Mouse (Mus musculus): ENCODE data around the gene Daglb. TPM values are rescaled to one million over a fixed set of nuclear protein-coding genes. Genes with fewer than 3 reads are reported as not detected.
A peak's percentile ranks its signal among the peaks of the same experiment; 100 is the strongest.

Gene Daglb
- total and polyA plus RNA-seq, 2 experiments = 12.4 to 17.4 TPM

DNA sequence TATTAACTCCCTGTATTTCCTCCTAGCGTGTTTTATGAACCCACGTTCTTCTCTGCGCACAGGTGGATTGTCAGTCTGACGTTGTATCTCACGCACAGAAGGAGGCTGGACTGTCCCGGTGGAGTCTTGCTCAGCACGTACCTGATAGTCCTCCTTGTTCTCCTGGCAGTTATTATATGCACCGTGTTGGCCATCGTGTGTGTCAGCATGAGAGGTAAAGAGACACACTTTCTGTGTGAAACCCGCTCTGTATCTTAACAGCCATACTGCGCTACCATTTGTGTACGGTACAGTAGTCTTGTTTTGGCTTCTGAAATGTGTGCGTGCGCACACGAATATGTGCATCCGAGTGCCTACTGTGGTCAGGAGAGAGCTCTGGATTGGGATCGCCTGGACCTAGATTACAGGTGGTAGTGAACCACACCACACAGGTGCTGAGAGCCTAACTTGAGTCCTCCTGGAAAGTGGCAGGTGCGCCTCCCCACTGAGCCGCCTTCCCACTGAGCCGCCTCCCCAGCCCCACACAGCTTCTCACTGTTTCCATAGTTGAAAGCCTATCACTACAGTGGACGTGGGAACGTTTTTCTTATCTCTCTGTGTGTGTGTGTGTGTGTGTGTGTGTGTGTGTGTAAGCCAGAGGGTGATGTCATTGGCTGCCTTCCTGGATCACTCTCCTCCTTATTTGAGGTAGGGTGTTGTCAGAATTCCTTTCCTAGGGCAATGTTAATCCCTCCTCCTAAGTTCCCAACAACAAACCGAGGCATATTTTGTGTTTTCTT, 2.7 kb downstream of the Daglb start:
- Histone ChIP-seq H3K9ac (ENCODE audit: low read depth, low read length) (no peak overlapping the region), H3K4me3 (ENCODE audit: insufficient read depth, low read depth, low read length) (no peak overlapping the region), H3K27me3 (ENCODE audit: control insufficient read depth, insufficient read depth, low read length) (no peaks in the 10 kb centered on the region), H3K79me2 (ENCODE audit: control insufficient read depth, insufficient read depth, low read length) (no peaks in the 10 kb centered on the region), H3K27ac (replicated peaks; ENCODE audit: insufficient read depth, low read depth, low read length) (no peak overlapping the region), H3K36me3 (ENCODE audit: control insufficient read depth, insufficient read depth, low read length) (no peaks in the 10 kb centered on the region), H3K4me1 (ENCODE audit: control insufficient read depth, insufficient read depth, low read length) (peaks cover 3% of the 10 kb centered on the region; the same call in 1 of the 2 replicates)
- DNase-seq (ENCODE audit: extremely low read depth, low read depth, low spot score) = no peak
- no peak for TF ChIP-seq CTCF (IDR thresholded peaks at IDR 0.05; ENCODE audit: low read depth, low read length)
- no peak for TF ChIP-seq POLR2A (IDR thresholded peaks at IDR 0.05; ENCODE audit: extremely low read depth, insufficient read depth, low read length)
- 93% methylated on average over 23 of the region's 23 CpGs for WGBS

DNA sequence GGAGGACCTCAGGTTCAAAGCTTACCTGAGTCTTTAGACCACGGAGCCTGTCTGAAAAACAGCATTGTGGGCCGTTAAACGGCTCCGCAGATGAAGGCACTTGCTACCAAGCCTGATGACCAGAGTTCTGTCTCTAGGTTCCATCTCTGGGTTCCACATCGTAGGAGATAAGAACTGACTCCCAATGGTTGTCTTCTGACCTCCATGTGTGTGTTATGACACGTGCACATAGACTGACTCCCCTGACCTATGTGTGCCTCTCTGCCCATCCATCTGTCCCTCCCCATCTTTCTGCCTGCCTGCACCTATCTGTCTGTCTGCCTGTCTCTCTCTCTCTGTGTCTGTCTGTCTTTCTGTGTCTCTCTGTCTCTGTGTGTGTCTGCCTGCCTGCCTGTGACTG, 3.5 kb downstream of the Daglb start:
- Histone ChIP-seq H3K4me3 (ENCODE audit: insufficient read depth, low read depth, low read length) (no peak overlapping the region), H3K36me3 (ENCODE audit: control insufficient read depth, insufficient read depth, low read length) (no peaks in the 10 kb centered on the region), H3K9ac (ENCODE audit: low read depth, low read length) (no peak overlapping the region), H3K79me2 (ENCODE audit: control insufficient read depth, insufficient read depth, low read length) (no peaks in the 10 kb centered on the region), H3K27me3 (ENCODE audit: control insufficient read depth, insufficient read depth, low read length) (no peaks in the 10 kb centered on the region), H3K4me1 (ENCODE audit: control insufficient read depth, insufficient read depth, low read length) (peaks cover 3% of the 10 kb centered on the region; the same call in 1 of the 2 replicates), H3K27ac (replicated peaks; ENCODE audit: insufficient read depth, low read depth, low read length) (no peak overlapping the region)
- 96% methylated on average over 6 of the region's 6 CpGs for whole genome bisulfite sequencing
- TF ChIP-seq POLR2A (IDR thresholded peaks at IDR 0.05; ENCODE audit: extremely low read depth, insufficient read depth, low read length) = no peak
- TF ChIP-seq CTCF (IDR thresholded peaks at IDR 0.05; ENCODE audit: low read depth, low read length) = no peak
- no peak for DNase-seq (ENCODE audit: extremely low read depth, low read depth, low spot score)

GRCm38 (mm10) chr5:143469628-143470027, 5.2 kb downstream of the Daglb start:
- Histone ChIP-seq H3K4me3 (ENCODE audit: insufficient read depth, low read depth, low read length) (no peak overlapping the region), H3K27ac (replicated peaks; ENCODE audit: insufficient read depth, low read depth, low read length) (no peak overlapping the region), H3K79me2 (ENCODE audit: control insufficient read depth, insufficient read depth, low read length) (no peaks in the 10 kb centered on the region), H3K4me1 (ENCODE audit: control insufficient read depth, insufficient read depth, low read length) (peaks cover 3% of the 10 kb centered on the region; the same call in 1 of the 2 replicates), H3K36me3 (ENCODE audit: control insufficient read depth, insufficient read depth, low read length) (no peaks in the 10 kb centered on the region; the same call in 1 of the 2 replicates), H3K27me3 (ENCODE audit: control insufficient read depth, insufficient read depth, low read length) (no peaks in the 10 kb centered on the region), H3K9ac (ENCODE audit: low read depth, low read length) (no peak overlapping the region)
- WGBS = 95% methylated on average over 8 of the region's 8 CpGs
- no peak for TF ChIP-seq CTCF (IDR thresholded peaks at IDR 0.05; ENCODE audit: low read depth, low read length)
- DNase-seq (ENCODE audit: extremely low read depth, low read depth, low spot score) = no peak

DNA sequence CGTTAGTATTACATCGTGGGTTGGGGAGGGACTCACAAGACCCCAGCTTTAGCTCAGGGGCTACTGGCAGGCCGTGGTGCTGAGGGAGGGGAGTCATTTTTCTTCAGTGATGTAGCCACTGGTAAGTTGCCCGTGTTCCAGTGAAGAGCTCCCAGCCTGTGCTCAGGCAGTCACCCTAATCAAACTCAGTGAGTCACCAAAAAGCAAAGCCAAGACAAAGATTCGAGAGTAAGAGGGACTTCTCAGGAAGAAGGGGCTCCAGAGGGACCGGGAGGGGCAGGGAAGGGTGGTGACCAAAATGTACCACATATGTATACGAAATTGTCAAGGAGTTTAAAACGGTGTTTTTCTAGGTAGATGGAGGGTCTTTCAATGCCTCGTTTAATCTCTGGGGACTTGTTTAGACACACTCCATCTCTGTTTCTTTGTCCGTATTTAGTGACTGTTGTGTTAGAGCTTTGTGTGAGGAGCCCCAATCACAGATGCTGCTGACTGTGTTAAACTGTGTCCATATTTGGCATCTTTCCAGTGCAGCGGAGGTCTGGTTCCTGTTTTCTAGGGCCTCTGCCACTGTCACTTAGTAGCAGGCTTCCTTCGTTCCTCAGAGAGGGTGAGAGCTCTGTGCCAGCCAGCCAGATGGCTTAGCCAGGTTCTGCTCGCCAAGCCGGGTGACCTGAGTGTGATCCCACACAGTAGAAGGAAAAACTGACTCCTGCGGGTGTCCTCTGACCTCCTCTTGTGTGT, 6.2 kb downstream of the Daglb start:
- Histone ChIP-seq H3K4me1 (ENCODE audit: control insufficient read depth, insufficient read depth, low read length) (peaks cover 3% of the 10 kb centered on the region; the same call in 1 of the 2 replicates), H3K4me3 (ENCODE audit: insufficient read depth, low read depth, low read length) (no peak overlapping the region), H3K79me2 (ENCODE audit: control insufficient read depth, insufficient read depth, low read length) (no peaks in the 10 kb centered on the region), H3K9ac (ENCODE audit: low read depth, low read length) (no peak overlapping the region), H3K27me3 (ENCODE audit: control insufficient read depth, insufficient read depth, low read length) (no peaks in the 10 kb centered on the region), H3K27ac (replicated peaks; ENCODE audit: insufficient read depth, low read depth, low read length) (0 out of 2 replicates have a peak overlapping the region, but pooled peaks have one; percentile 8), H3K36me3 (ENCODE audit: control insufficient read depth, insufficient read depth, low read length) (peaks cover 2% of the 10 kb centered on the region; the same call in 1 of the 2 replicates)
- TF ChIP-seq CTCF (IDR thresholded peaks at IDR 0.05; ENCODE audit: low read depth, low read length) = no peak
- no peak for TF ChIP-seq POLR2A (IDR thresholded peaks at IDR 0.05; ENCODE audit: extremely low read depth, insufficient read depth, low read length)
- DNase-seq (ENCODE audit: extremely low read depth, low read depth, low spot score) = peak; percentile 36
- 60% methylated on average over 15 of the region's 15 CpGs for WGBS

DNA sequence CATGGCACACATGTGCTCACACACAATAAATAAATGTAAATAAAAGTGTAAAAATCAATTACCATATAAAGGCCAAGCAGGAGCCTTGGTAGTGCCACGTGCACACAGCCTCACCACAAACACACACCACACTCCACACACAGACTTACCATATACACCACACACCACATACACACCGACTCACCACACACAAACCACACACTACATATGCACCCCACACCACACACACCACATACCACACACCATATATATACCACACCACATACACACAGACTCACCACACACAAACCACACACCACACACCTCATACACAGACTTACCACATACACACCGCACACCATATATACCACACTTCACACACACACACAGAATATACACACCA, 6.8 kb downstream of the Daglb start:
- Histone ChIP-seq H3K27ac (replicated peaks; ENCODE audit: insufficient read depth, low read depth, low read length) (no peak overlapping the region), H3K36me3 (ENCODE audit: control insufficient read depth, insufficient read depth, low read length) (peaks cover 2% of the 10 kb centered on the region; the same call in 1 of the 2 replicates)
- WGBS = 81% methylated on average over 3 of the region's 3 CpGs

More for the DNA sequence above, 6.8 kb downstream of the Daglb start:
- Histone ChIP-seq H3K9ac (ENCODE audit: low read depth, low read length) (no peak overlapping the region), H3K79me2 (ENCODE audit: control insufficient read depth, insufficient read depth, low read length) (no peaks in the 10 kb centered on the region), H3K4me1 (ENCODE audit: control insufficient read depth, insufficient read depth, low read length) (peaks cover 3% of the 10 kb centered on the region; the same call in 1 of the 2 replicates), H3K4me3 (ENCODE audit: insufficient read depth, low read depth, low read length) (no peak overlapping the region), H3K27me3 (ENCODE audit: control insufficient read depth, insufficient read depth, low read length) (no peaks in the 10 kb centered on the region)
- TF ChIP-seq CTCF (IDR thresholded peaks at IDR 0.05; ENCODE audit: low read depth, low read length) = no peak
- TF ChIP-seq POLR2A (IDR thresholded peaks at IDR 0.05; ENCODE audit: extremely low read depth, insufficient read depth, low read length) = no peak
- DNase-seq (ENCODE audit: extremely low read depth, low read depth, low spot score) = no peak

All from liver, adult 2 months (tissue).